In genomic region chr10:13082459-13082858, GRCm38 (mm10) we compare ENCODE assay signal across 11 mouse cellular contexts. TPM values are rescaled to one million over a fixed set of nuclear protein-coding genes. Genes with fewer than 3 reads are reported as not detected.
DNase-seq lines count a peak whose midpoint lies in the region; ATAC-seq lines count a peak whose summit lies in the region.
"Had no signal": no experiment of that assay in that cellular context is flagged by ENCODE, and none has a peak within 500 bp of the region (broad histone marks: within the 10 kb centered on the region; RNA-seq: fewer than 3 reads in every experiment).

No protein-coding gene starts in this region.

- 54% methylated on average over 12 of the region's 12 CpGs for WGBS in hindbrain, embryonic 15.5 days
- 89% methylated on average over 12 of the region's 12 CpGs for WGBS in hindbrain, embryonic 10.5 days

- H3K36me3 ChIP-seq in hindbrain, embryonic 15.5 days, result no peaks in the 10 kb centered on the region
- H3K36me3 ChIP-seq in hindbrain, embryonic 10.5 days, result no peaks in the 10 kb centered on the region

- H3K27ac ChIP-seq in hindbrain, embryonic 15.5 days (replicated peaks), result no peak overlapping the region
- no peak overlapping the region for H3K27ac ChIP-seq in hindbrain, embryonic 10.5 days

- no peaks in the 10 kb centered on the region for H3K27me3 ChIP-seq in hindbrain, embryonic 15.5 days
- H3K27me3 ChIP-seq in hindbrain, embryonic 10.5 days (ENCODE audit: insufficient read depth, poor library complexity, severe bottlenecking), result no peaks in the 10 kb centered on the region

- no peak for DNase-seq in hindbrain, embryonic 10.5 days (ENCODE audit: low spot score)
- DNase-seq in 3134 (ENCODE audit: extremely low read depth, insufficient read length, low spot score), result peak; percentile 1
- DNase-seq in layer of hippocampus, adult 9-11 months, result peak; percentile 35
- no peak for DNase-seq in spleen, adult 18-20 months
- DNase-seq in testis, postnatal 14 days (ENCODE audit: low spot score), result no peak
- DNase-seq: kidney, postnatal 25 days; thymus, postnatal 36 days had no signal

- no peaks in the 10 kb centered on the region for H3K4me1 ChIP-seq in hindbrain, embryonic 15.5 days (replicated peaks)
- H3K4me1 ChIP-seq in hindbrain, embryonic 10.5 days (replicated peaks), result no peaks in the 10 kb centered on the region

- ATAC-seq in hindbrain, embryonic 15.5 days (ENCODE audit: low FRiP score, low read depth), result peak; percentile 64
- ATAC-seq in cerebellum, adult (ENCODE audit: insufficient number of reproducible peaks, low FRiP score, low TSS enrichment), result peak; percentile 97
- ATAC-seq: lung, postnatal 0 days had no signal

- no peaks in the 10 kb centered on the region for H3K9me3 ChIP-seq in hindbrain, embryonic 15.5 days
- H3K9me3 ChIP-seq in hindbrain, embryonic 10.5 days, result no peaks in the 10 kb centered on the region

- no peak overlapping the region for H3K4me2 ChIP-seq in hindbrain, embryonic 15.5 days
- H3K4me2 ChIP-seq: heart, embryonic 11.5 days had no signal

- H3K9ac ChIP-seq in hindbrain, embryonic 15.5 days, result no peak overlapping the region

- H3K4me3 ChIP-seq in hindbrain, embryonic 15.5 days, result no peak overlapping the region
- no peak overlapping the region for H3K4me3 ChIP-seq in hindbrain, embryonic 10.5 days

RNA-seq across cellular contexts. Expression of gene Plagl1, which starts 22.2 kb away (rescaled TPM):
- polyA plus RNA-seq in hindbrain, embryonic 15.5 days (2015; fragmentation: Nextera tagmentation; extraction: Ambion mirVana), result 30.8 and 34.1 TPM in 2 replicates
- polyA plus RNA-seq in hindbrain, embryonic 10.5 days (2016; fragmentation: Nextera tagmentation; extraction: Ambion mirVana), result 56.1 and 59.4 TPM in 2 replicates

Comparison
In these comparisons a context has a peak if more than half of its experiments do, and no peak if none do; other contexts are left out.
1. DNase-seq: peak in 3134 (single experiment) and layer of hippocampus, adult 9-11 months (single experiment); none in hindbrain, embryonic 10.5 days (single experiment), spleen, adult 18-20 months (0 of 2) and testis, postnatal 14 days (single experiment).